Mouse (Mus musculus) heart, postnatal 0 days (tissue): ENCODE results near the gene Scimp. TPM values are rescaled to one million over a fixed set of nuclear protein-coding genes. Genes with fewer than 3 reads are reported as not detected.

Source experiments
- ATAC-seq: fragments of 200-750 bp; cut with Nextera tagmentation; 2 replicates; pipeline ENCODE4 v1.8.0; 2017; ENCODE audit warnings: low read depth, moderate number of reproducible peaks, moderate library complexity; ENCODE audit not compliant: insufficient read depth
- DNase-seq: peaks from one replicate; pipeline ENCODE4 v3.0.0-alpha.2; 2016; ENCODE audit warnings: low spot score
- H3K27ac ChIP-seq: fragments of 300-500 bp; sonication (generic); 2 replicates; pipeline ENCODE4 v1.5.1; 2014; ENCODE audit warnings: low read depth, mild to moderate bottlenecking
- H3K27me3 ChIP-seq: fragments of 300-500 bp; sonication (generic); 2 replicates; pipeline ENCODE4 v1.6.1; 2014; ENCODE audit warnings: low read length, mixed read lengths; ENCODE audit not compliant: control insufficient read depth, insufficient read depth
- H3K36me3 ChIP-seq: fragments of 300-500 bp; sonication (generic); replicated peaks from 2 replicates; pipeline ENCODE4 v1.6.1; 2014; ENCODE audit warnings: low read length, mixed read lengths; ENCODE audit not compliant: control insufficient read depth, insufficient read depth
- H3K4me1 ChIP-seq: fragments of 300-500 bp; sonication (generic); 2 replicates; pipeline ENCODE4 v1.6.1; 2014; ENCODE audit warnings: antibody characterized with exemption; ENCODE audit not compliant: control insufficient read depth, insufficient read depth
- H3K4me2 ChIP-seq: fragments of 300-500 bp; sonication (generic); 2 replicates; pipeline ENCODE4 v1.6.1; 2014; ENCODE audit warnings: low read depth, mild to moderate bottlenecking, low read length, moderate library complexity
- H3K4me3 ChIP-seq: fragments of 300-500 bp; sonication (generic); 2 replicates; pipeline ENCODE4 v1.5.1; 2014; ENCODE audit warnings: low read depth, low read length
- H3K9ac ChIP-seq: fragments of 300-500 bp; sonication (generic); replicated peaks from 2 replicates; pipeline ENCODE4 v1.6.1; 2014; ENCODE audit warnings: low read depth, low read length, mixed read lengths
- H3K9me3 ChIP-seq: fragments of 300-500 bp; sonication (generic); replicated peaks from 2 replicates; pipeline ENCODE4 v1.6.1; 2016; ENCODE audit warnings: low read length; ENCODE audit not compliant: control insufficient read depth
- CTCF ChIP-seq: IDR thresholded peaks from 2 replicates; pipeline ENCODE4 v1.5.1; 2016; ENCODE audit warnings: antibody characterized with exemption, control low read depth, low read depth
- EP300 ChIP-seq: IDR thresholded peaks from 2 replicates; pipeline ENCODE4 v1.6.1; 2016; ENCODE audit warnings: antibody characterized with exemption, low read depth
- WGBS: fragments of 180-500 bp; shearing (Covaris S2); extraction: QIAGEN DNeasy Blood & Tissue Kit; methylation state at CpG from one replicate; pipeline ENCODE4 v1.1.7; 2014; 5-methylcytosine and 5-hydroxymethylcytosine counted together
- polyA plus RNA-seq: library from polyadenylated mRNA; unstranded; fragments of >200 nt; fragmentation: Nextera tagmentation; extraction: Ambion mirVana; gene quantifications from 2 replicates; pipeline ENCODE4 v1.2.1, GENCODE M21; 2015
- total RNA-seq: library from RNA; depleted of rRNA; stranded (reverse); fragments of >200 nt; gene quantifications from 2 replicates; pipeline ENCODE4 v1.2.3, GENCODE M21; 2014; ENCODE audit warnings: low replicate concordance

Scimp gene
- total and polyA plus RNA-seq, 2 experiments from 2014 or later: 0.38 TPM; not detected in 1

DNA sequence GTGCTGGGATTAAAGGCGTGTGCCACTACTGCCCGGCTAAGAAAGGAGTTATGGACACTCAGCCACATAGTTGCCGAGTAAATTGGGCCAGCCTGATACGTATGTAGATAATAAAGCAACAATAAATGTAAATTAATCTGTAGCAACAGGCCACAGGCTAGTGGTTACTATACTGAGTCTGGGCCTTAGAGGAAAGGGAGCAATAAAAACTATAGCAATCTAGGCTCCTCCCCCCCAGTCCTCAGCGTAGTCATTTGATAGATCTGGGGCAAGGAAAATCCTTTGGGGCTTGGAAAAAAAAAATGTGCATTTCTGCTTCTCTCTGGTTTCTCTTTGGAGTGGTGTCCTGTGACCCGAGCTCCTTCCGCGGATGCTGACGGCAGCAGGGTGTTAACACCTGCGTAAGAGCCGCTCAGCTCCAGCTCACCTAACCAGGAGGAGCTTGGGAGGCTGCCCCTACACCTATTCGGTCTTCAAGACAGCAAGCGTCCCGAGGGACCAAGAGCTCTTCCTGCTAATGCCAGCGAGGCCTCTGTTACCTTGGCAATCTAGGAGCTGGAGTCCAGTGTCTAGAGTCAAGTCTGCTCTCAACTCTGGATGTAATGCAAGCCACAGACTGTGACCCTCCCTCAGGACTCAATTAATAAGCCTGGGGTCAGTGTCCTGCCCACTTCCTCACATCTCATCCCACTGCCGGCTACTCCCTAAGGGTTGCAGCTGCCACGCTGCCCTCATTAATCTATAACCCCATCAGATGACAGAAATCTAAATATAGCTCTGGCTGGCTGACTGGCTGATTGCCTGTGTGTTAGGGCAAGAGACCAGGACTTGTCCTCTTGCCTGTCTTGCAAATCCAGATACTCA lies 9.6 kb upstream of the Scimp start:
- no peak for ATAC-seq
- H3K36me3 ChIP-seq: no peaks in the 10 kb centered on the region
- no peaks in the 10 kb centered on the region for H3K9me3 ChIP-seq
- no peak overlapping the region for H3K27ac ChIP-seq
- DNase-seq: no peak
- no peak overlapping the region for H3K9ac ChIP-seq
- peaks cover 10% of the 10 kb centered on the region; the same call in 1 of the 2 replicates for H3K4me1 ChIP-seq
- 45% methylated on average over 17 of the region's 17 CpGs for whole genome bisulfite sequencing
- TF ChIP-seq CTCF: no peak
- no peak for TF ChIP-seq EP300
- H3K4me3 ChIP-seq: no peak overlapping the region
- H3K4me2 ChIP-seq: no peak overlapping the region
- no peaks in the 10 kb centered on the region for H3K27me3 ChIP-seq

DNA sequence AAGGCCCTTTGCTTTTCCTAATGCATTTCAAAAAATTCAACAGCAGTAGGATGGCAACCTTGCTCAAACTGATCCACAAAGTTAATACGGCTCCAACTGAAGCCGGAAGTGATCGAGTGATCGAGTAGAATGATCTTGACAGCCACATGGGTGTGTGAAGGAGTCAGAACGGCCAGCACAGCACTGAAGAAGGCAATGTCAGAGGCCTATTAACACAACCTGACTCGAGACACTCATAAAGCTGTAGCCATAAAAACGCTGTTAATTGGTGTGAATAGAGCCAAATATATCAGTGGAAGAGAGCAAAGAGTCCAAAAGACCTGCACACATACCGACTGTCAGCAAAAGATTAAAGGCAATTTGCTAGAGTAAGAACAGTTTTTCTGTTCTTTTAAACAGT lies 7.7 kb upstream of the Scimp start:
- H3K36me3 ChIP-seq: no peaks in the 10 kb centered on the region
- no peak for ATAC-seq

DNA sequence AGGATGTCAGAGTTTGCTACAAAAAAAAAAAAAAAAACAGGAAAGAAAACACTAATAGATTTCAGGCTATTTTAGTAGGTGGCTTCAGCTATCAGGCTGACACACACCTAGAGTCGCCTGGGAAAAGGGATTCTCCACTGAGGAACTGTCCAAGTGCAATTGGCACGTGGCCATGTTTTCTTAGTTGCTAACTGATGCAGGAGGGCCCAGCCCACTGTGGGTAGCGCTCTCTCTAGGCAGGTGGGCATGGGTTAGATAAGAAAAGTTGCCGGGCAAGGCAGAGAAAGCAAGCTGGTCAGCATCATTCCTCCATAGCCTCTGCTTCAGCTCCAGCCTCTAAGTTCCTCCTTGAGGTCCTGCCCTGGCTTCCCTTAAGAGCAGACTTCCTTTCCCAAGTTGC lies 4.4 kb upstream of the Scimp start:
- H3K4me3 ChIP-seq: no peak overlapping the region
- TF ChIP-seq CTCF: no peak
- no peak for TF ChIP-seq EP300
- H3K27me3 ChIP-seq: no peaks in the 10 kb centered on the region
- no peak for ATAC-seq
- H3K27ac ChIP-seq: no peak overlapping the region
- H3K9me3 ChIP-seq: no peaks in the 10 kb centered on the region
- no peaks in the 10 kb centered on the region for H3K4me1 ChIP-seq
- no peaks in the 10 kb centered on the region for H3K36me3 ChIP-seq
- H3K4me2 ChIP-seq: no peak overlapping the region
- DNase-seq: no peak
- 53% methylated on average over 4 of the region's 4 CpGs for WGBS
- no peak overlapping the region for H3K9ac ChIP-seq

More for the DNA sequence above, 7.7 kb upstream of the Scimp start:
- no peak overlapping the region for H3K9ac ChIP-seq
- no peaks in the 10 kb centered on the region for H3K27me3 ChIP-seq
- peaks cover 10% of the 10 kb centered on the region; the same call in 1 of the 2 replicates for H3K4me1 ChIP-seq
- 79% methylated on average over 8 of the region's 8 CpGs for WGBS
- H3K4me2 ChIP-seq: no peak overlapping the region
- TF ChIP-seq EP300 (no peak), CTCF (no peak)
- no peak overlapping the region for H3K27ac ChIP-seq
- no peaks in the 10 kb centered on the region for H3K9me3 ChIP-seq
- no peak overlapping the region for H3K4me3 ChIP-seq
- no peak for DNase-seq

DNA sequence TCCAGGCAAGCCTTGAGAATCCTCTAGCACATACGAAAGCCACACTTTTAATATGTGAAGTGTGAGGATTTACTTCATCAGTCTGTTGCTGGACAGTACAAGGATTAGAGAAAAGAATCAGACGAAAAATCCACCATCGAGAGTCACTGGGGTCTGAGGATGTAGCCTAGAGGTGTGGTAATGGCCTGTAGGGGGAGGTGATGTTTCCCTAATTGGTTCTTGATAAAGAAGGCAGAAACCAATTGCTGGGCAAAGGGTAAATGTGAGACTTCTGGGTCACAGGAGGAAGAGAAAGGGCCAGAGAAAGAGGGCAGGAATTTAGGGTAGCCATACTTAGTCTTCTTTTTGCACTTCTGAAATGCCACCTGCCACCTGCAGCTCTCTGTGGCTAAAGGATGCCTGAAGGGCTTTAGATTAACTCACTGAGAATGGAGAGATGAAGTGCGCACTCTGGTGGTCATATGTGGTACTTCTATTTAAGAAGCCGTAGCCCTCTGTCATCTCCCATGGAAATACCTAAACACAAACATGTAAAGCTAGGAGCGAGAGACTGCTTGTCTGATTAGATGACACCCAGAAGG lies 3.2 kb upstream of the Scimp start:
- ATAC-seq (peak; percentile 44; the same call in 1 of the 2 replicates), DNase-seq (peak; percentile 56)
- Histone ChIP-seq H3K27ac (no peak overlapping the region), H3K9ac (no peak overlapping the region), H3K4me2 (no peak overlapping the region), H3K4me3 (no peak overlapping the region), H3K9me3 (no peaks in the 10 kb centered on the region), H3K36me3 (no peaks in the 10 kb centered on the region), H3K4me1 (no peaks in the 10 kb centered on the region), H3K27me3 (no peaks in the 10 kb centered on the region)
- WGBS: 24% methylated on average over 6 of the region's 6 CpGs
- TF ChIP-seq EP300 (no peak), CTCF (peak; percentile 76)

DNA sequence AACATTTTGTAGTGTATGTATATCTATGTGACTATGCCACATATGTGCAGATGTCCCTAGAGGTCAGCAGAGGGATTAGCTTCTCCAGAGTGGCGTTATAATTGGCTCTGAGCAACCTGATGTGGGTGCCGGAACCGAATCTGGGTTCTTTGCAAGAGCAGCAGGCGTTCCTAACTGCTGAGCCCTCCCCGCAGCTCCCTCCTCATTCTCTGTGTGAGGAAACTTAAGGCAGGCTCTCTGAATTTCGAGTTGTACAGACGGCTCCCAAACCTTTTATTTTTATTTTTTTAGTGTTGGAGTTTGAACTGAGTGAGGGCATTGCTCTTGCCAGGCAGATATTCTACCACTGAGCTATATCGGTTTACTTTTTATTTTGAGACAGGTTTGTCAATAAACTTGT lies 2.7 kb upstream of the Scimp start:
- TF ChIP-seq EP300 (no peak), CTCF (no peak)
- Histone ChIP-seq H3K9ac (no peak overlapping the region), H3K36me3 (no peaks in the 10 kb centered on the region), H3K4me2 (no peak overlapping the region), H3K9me3 (no peaks in the 10 kb centered on the region), H3K4me3 (no peak overlapping the region), H3K27me3 (no peaks in the 10 kb centered on the region), H3K4me1 (no peaks in the 10 kb centered on the region), H3K27ac (no peak overlapping the region)
- WGBS: 82% methylated on average over 8 of the region's 8 CpGs
- ATAC-seq: no peak
- no peak for DNase-seq
